Mouse (Mus musculus) kidney, embryonic 16.5 days (tissue): ENCODE measurements around the gene Nkiras2. TPM values are rescaled to one million over a fixed set of nuclear protein-coding genes. Genes with fewer than 3 reads are reported as not detected.
A peak's percentile ranks its signal among the peaks of the same experiment; 100 is the strongest.

Source experiments
- ATAC-seq: fragments of 200-750 bp; cut with Nextera tagmentation; 2 replicates; pipeline ENCODE4 v1.8.0; 2017; ENCODE audit warnings: moderate TSS enrichment; ENCODE audit not compliant: low FRiP score, low TSS enrichment
- H3K27ac ChIP-seq: fragments of 300-500 bp; sonication (generic); 2 replicates; pipeline ENCODE4 v1.5.1; 2014; ENCODE audit warnings: low read length
- H3K27me3 ChIP-seq: fragments of 300-500 bp; sonication (generic); 2 replicates; pipeline ENCODE4 v1.6.1; 2014; ENCODE audit warnings: low read length, control low read depth, mixed read lengths; ENCODE audit not compliant: insufficient read depth
- H3K36me3 ChIP-seq: fragments of 300-500 bp; sonication (generic); 2 replicates; pipeline ENCODE4 v1.6.1; 2014; ENCODE audit warnings: low read length, control low read depth, mixed read lengths; ENCODE audit not compliant: insufficient read depth
- H3K4me1 ChIP-seq: fragments of 300-500 bp; sonication (generic); 2 replicates; pipeline ENCODE4 v1.6.1; 2014; ENCODE audit warnings: low read length, control low read depth, mixed read lengths; ENCODE audit not compliant: insufficient read depth
- H3K4me2 ChIP-seq: fragments of 300-500 bp; sonication (generic); replicated peaks from 2 replicates; pipeline ENCODE4 v1.6.1; 2014; ENCODE audit warnings: low read depth, low read length
- H3K4me3 ChIP-seq: fragments of 300-500 bp; sonication (generic); 2 replicates; pipeline ENCODE4 v1.5.1; 2014; ENCODE audit warnings: mild to moderate bottlenecking, low read length
- H3K9ac ChIP-seq: fragments of 300-500 bp; sonication (generic); replicated peaks from 2 replicates; pipeline ENCODE4 v1.6.1; 2014; ENCODE audit warnings: low read length
- H3K9me3 ChIP-seq: fragments of 300-500 bp; sonication (generic); 2 replicates; pipeline ENCODE4 v1.6.1; 2016; ENCODE audit warnings: low read length, control low read depth
- WGBS: fragments of 180-500 bp; shearing (Covaris S2); extraction: QIAGEN DNeasy Blood & Tissue Kit; methylation state at CpG from one replicate; pipeline ENCODE4 v1.1.7; 2014; 5-methylcytosine and 5-hydroxymethylcytosine counted together
- polyA plus RNA-seq: library from polyadenylated mRNA; unstranded; fragments of >200 nt; fragmentation: Nextera tagmentation; extraction: Ambion mirVana; gene quantifications from 2 replicates; pipeline ENCODE4 v1.2.1, GENCODE M21; 2015

Nkiras2 gene
- polyA plus RNA-seq, result 72.8 and 74.8 TPM in 2 replicates

DNA sequence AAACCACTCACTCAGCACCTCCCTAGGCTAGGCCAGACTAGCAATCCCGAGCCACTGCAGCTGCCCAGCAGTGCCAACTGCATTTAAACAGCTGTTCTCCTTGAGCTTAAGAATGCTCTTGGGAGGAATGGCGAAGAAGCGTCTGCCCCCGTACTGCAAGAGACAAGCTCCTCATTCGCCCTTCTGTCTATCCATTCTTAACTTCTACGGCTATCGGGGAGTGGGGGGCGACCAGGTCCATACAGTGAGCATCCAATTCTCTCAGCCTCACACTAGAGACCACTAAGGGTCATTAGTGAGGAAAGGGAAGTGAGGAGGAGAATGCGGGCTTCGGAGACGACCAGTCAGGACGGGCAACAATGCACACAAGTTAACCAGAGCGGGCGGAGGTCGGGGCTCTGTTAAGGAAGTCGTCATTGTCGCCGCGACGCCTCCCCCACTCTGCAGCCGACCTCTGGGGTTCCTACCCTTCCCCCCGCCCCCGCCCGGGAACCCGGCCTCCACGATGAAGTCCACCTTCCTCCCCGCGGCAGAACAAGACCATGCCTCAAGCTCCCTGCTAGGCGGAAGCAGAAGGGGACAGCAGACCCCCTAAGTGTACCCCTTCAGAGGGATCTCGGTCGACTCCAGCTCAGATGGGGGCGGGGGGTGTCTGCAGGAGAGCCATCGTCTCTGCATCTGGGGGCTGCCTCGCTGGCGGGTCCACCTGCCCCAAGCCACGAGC is at the start of gene Nkiras2:
TSS of gene Nkiras2 (plus strand) at position 484 of the 724 bp plus-strand sequence.
- peak; percentile 69 for ATAC-seq
- Histone ChIP-seq H3K4me2 (peak within 1 kb of the TSS; percentile 72), H3K27ac (peak within 1 kb of the TSS; percentile 93), H3K9me3 (no peaks in the 10 kb centered on the region), H3K36me3 (no peaks in the 10 kb centered on the region; the same call in 1 of the 2 replicates), H3K4me1 (peaks cover 24% of the 10 kb centered on the region), H3K27me3 (no peaks in the 10 kb centered on the region), H3K9ac (peak within 1 kb of the TSS; percentile 88), H3K4me3 (peak within 1 kb of the TSS; percentile 72)
- WGBS, result under 1% methylated on average over 36 of the region's 36 CpGs

DNA sequence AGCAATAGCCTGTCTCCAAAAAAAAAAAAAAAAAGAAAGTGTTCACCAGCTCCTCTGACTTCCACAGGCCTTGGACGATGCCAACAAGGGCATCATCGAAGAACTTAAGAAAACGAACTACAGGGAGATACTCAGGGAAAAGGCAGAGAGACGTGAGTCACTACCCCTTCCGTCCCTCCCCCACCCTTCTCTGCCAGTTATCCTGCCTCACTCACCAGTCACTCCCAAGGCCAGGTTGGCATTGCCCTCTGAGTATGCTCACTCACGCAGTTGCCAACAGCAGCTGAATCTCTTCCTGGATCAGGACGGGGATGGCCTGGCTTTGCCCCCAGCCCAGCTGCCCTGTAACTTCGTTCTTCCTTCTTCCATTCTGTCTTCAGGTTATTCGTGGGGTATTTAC is 49.3 kb upstream of the Nkiras2 start:
- Histone ChIP-seq H3K9ac (no peak overlapping the region), H3K27ac (no peak overlapping the region), H3K27me3 (peaks cover 6% of the 10 kb centered on the region; the same call in 1 of the 2 replicates), H3K4me2 (no peak overlapping the region), H3K9me3 (no peaks in the 10 kb centered on the region), H3K4me3 (no peak overlapping the region), H3K4me1 (peaks cover 14% of the 10 kb centered on the region), H3K36me3 (no peaks in the 10 kb centered on the region)
- WGBS, result 66% methylated on average over 9 of the region's 9 CpGs
- ATAC-seq, result no peak

DNA sequence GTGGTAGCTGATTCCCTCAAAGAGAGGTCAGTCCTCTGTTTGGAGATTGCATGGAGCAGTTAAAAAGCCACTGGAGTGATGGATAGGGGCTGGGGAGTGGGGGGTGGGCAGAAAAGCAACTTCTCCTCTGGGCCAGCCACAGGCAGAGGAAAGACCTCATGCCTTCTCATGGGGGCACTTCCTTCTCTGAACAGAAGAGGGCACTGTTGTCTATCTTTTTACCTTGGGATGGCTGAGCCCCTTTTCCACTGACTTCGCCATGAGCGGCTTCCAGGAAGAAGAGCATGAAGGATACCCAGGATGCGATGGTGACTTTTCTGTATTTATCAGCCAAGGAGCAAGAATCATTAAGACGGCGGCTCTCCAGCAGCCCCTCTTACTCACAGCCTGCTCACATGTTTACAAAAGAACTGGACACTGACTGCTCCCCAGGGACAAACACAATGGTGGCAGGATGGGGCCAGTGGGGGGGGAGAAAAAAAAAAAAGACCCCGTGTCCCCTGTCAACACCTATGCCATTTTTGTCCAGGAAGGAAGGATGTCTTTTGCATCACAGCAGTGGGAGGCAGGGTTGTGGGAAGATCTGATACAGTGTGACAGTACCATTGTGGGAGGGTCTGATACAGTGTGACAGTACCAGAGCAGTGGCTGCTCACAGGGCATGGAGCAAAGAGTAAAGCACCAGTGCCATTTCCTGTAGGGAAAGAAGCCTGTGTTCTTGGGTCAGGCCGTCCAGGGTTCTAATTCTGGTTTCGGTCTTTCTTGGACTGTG is 48.4 kb upstream of the Nkiras2 start:
- Histone ChIP-seq H3K4me3 (peak overlapping the region; percentile 27), H3K36me3 (no peaks in the 10 kb centered on the region), H3K9me3 (no peaks in the 10 kb centered on the region), H3K4me1 (peaks cover 18% of the 10 kb centered on the region), H3K27ac (no peak overlapping the region), H3K4me2 (peak overlapping the region; percentile 50), H3K27me3 (peaks cover 6% of the 10 kb centered on the region; the same call in 1 of the 2 replicates), H3K9ac (peak overlapping the region; percentile 39; the same call in 1 of the 2 replicates)
- 4% methylated on average over 8 of the region's 8 CpGs for WGBS
- 0 out of 2 replicates have a peak, but pooled peaks have one; percentile 39 for ATAC-seq

DNA sequence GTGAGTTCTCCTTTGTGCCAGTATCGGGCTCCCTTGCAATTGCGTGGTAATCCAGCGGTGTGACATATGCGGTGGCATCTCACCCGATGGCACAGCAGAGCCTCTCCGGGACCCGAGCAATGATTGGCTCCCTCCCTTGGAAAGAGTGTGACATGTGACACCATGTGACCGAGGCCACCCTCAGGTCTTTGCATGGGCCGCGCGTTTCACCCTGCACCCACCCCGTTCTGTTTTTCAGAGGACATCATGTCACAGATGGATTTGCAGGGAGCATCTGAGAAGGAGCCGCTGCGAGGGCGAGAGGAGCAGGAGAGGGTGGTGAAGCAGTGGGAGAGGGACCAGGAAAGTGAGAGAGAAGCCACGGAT is 47.9 kb upstream of the Nkiras2 start:
- no peaks in the 10 kb centered on the region for H3K9me3 ChIP-seq
- H3K27ac ChIP-seq, result no peak overlapping the region
- peak overlapping the region; percentile 27 for H3K4me3 ChIP-seq
- peak overlapping the region; percentile 39; the same call in 1 of the 2 replicates for H3K9ac ChIP-seq
- peak overlapping the region; percentile 50 for H3K4me2 ChIP-seq
- H3K27me3 ChIP-seq, result peaks cover 6% of the 10 kb centered on the region; the same call in 1 of the 2 replicates
- H3K36me3 ChIP-seq, result no peaks in the 10 kb centered on the region
- peaks cover 18% of the 10 kb centered on the region for H3K4me1 ChIP-seq
- no peak for ATAC-seq
- 8% methylated on average over 16 of the region's 16 CpGs for WGBS

DNA sequence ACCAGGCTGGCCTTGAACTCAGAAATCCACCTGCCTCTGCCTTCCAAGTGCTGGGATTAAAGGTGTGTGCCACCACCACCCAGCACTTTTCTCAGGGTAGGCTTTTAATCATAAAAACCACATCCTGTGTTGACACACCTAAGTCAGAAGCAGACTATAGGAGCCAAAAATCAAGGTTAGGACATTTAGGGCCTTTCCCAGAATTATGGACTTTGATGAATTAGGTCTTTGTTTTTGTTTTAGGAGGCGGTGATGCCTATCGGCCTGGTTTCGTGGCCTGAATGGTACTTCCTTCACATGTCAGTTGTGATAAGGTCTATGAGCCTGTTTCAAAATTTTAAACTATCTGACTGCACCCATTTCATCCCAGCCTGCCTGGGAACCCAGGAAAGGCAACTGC is 44.9 kb upstream of the Nkiras2 start:
- Histone ChIP-seq H3K9me3 (no peaks in the 10 kb centered on the region), H3K9ac (no peak overlapping the region), H3K4me1 (peaks cover 23% of the 10 kb centered on the region), H3K27ac (peak overlapping the region; percentile 78; the same call in 1 of the 2 replicates), H3K4me2 (peak overlapping the region; percentile 75), H3K4me3 (peak overlapping the region; percentile 67), H3K36me3 (0 out of 2 replicates have a peak, but pooled peaks cover 1% of the 10 kb centered on the region), H3K27me3 (peaks cover 6% of the 10 kb centered on the region; the same call in 1 of the 2 replicates)
- WGBS, result 60% methylated on average over 3 of the region's 3 CpGs
- ATAC-seq, result no peak; the same call in 1 of the 2 replicates

DNA sequence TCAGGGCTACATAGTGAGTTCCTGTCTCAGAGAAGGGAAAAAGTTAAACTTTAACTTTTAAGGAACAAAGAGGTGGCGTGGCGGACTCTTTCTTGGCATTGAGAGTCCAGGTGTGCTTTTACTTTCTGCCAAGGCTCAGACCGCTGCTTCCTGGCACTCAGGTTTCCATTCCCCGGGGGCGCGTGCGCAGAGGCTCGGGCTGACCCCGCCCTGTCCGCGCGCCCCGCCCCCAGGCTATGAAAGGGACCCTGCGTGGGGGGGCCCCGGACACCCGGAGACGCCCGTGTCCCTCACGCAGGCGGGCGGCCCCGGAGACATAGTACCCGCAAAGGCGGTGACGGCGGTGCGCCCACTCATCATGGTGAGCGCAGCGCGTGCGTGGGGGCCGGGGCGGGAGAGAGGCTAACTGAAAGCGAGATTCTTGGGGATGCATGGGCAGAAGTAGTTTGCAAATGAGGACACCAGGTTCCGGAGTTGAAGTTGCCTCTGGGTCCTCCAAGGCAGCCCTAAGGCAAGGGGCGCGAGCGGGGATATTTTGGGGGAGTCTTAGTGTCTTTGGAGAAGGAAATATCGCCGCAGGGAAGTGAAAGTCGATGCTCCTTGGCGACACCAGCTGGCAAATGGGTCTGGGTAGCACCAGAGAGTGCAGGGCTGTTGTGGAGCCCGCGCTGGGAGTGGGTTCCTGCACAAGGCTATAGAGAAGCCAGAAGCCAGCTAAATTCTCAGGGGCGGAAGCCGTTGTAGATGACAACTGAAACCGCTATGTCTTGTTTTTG is 44.1 kb upstream of the Nkiras2 start, which contains the start of gene Cnp:
TSS of gene Cnp (plus strand) at position 197 of the 776 bp plus-strand sequence.
- WGBS, result under 1% methylated on average over 47 of the region's 47 CpGs
- peak within 1 kb of the TSS; percentile 78 for H3K27ac ChIP-seq
- peaks cover 23% of the 10 kb centered on the region for H3K4me1 ChIP-seq

DNA sequence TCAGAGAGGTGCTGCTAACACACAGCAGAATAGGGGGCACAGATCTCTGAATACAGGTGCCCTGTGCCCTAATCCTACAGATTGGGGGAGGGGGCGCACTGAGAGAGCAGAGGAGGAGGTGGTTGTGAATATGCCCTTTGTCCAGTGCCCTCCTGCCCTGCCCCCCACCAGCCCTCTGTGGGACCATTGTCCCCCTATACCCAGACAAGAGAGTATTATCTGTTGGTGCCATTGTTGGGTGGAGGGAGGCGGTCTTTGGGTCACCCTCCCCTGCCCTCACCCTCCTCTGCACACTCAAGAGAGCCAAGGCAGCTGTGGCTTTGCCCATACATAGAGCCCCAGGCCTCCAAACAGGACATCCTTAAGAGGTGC is 43.6 kb upstream of the Nkiras2 start:
- Histone ChIP-seq H3K9me3 (no peaks in the 10 kb centered on the region), H3K4me2 (peak overlapping the region; percentile 75), H3K4me1 (peaks cover 23% of the 10 kb centered on the region), H3K4me3 (peak overlapping the region; percentile 67), H3K27me3 (peaks cover 6% of the 10 kb centered on the region; the same call in 1 of the 2 replicates), H3K36me3 (peaks cover 5% of the 10 kb centered on the region; the same call in 1 of the 2 replicates), H3K27ac (peak overlapping the region; percentile 78), H3K9ac (peak overlapping the region; percentile 75)
- 34% methylated on average over 2 of the region's 2 CpGs for WGBS
- 0 out of 2 replicates have a peak, but pooled peaks have one; percentile 4 for ATAC-seq

More for the DNA sequence above, 44.1 kb upstream of the Nkiras2 start, which contains the start of gene Cnp:
- Histone ChIP-seq H3K27me3 (peaks cover 6% of the 10 kb centered on the region; the same call in 1 of the 2 replicates), H3K4me3 (peak within 1 kb of the TSS; percentile 67), H3K9ac (peak within 1 kb of the TSS; percentile 75), H3K4me2 (peak within 1 kb of the TSS; percentile 75), H3K9me3 (no peaks in the 10 kb centered on the region), H3K36me3 (0 out of 2 replicates have a peak, but pooled peaks cover 2% of the 10 kb centered on the region)
- peak; percentile 68 for ATAC-seq

DNA sequence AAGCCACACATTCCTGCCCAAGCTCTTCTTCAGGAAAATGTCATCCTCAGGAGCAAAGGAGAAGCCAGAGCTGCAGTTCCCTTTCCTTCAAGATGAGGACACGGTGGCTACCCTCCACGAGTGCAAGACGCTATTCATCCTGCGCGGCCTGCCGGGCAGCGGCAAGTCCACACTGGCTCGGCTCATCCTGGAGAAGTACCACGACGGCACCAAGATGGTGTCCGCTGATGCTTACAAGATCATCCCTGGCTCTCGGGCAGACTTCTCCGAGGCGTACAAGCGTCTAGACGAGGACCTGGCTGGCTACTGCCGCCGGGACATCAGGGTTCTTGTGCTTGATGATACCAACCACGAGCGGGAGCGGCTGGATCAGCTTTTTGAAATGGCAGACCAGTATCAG is 42.8 kb upstream of the Nkiras2 start:
- Histone ChIP-seq H3K9ac (no peak overlapping the region), H3K4me1 (peaks cover 15% of the 10 kb centered on the region), H3K36me3 (peaks cover 13% of the 10 kb centered on the region), H3K27me3 (no peaks in the 10 kb centered on the region), H3K27ac (no peak overlapping the region), H3K4me3 (no peak overlapping the region), H3K4me2 (no peak overlapping the region), H3K9me3 (no peaks in the 10 kb centered on the region)
- WGBS, result 70% methylated on average over 21 of the region's 21 CpGs
- no peak for ATAC-seq
